Mouse (Mus musculus): Measurements from ENCODE around the gene Rnaseh2c. TPM values are rescaled to one million over a fixed set of nuclear protein-coding genes. Genes with fewer than 3 reads are reported as not detected.

Gene Rnaseh2c
- polyA plus RNA-seq, 1 experiment from 2014 or later, result 174 TPM

DNA sequence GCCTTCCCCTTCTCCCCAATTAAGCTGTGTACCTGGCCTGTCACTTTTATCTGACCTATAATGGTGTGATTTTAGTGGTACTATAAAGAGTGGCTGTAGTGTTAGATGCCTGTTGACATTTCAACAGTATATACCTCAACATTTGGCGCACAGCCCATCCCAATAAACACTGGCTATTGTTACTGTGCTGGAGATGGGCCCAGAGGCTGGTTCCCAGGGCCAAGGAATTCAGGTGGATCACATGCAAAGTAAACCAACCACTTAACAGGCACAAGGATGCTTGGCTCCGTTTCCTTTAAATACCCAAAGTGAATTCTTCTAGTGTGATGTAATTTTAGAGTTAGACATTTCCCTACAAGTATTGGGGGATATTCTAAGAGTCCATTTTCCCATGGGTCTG lies 13.3 kb downstream of the Rnaseh2c start:
- WGBS, result 81% methylated on average over 2 of the region's 2 CpGs
- Histone ChIP-seq H3K4me3 (no peak overlapping the region), H3K36me3 (replicated peaks) (no peaks in the 10 kb centered on the region), H3K4me1 (peaks cover 11% of the 10 kb centered on the region), H3K9me3 (no peaks in the 10 kb centered on the region), H3K27me3 (replicated peaks; ENCODE audit: low read depth, poor library complexity, severe bottlenecking) (no peaks in the 10 kb centered on the region), H3K27ac (replicated peaks) (no peak overlapping the region)
- no peak for DNase-seq (ENCODE audit: low spot score)

DNA sequence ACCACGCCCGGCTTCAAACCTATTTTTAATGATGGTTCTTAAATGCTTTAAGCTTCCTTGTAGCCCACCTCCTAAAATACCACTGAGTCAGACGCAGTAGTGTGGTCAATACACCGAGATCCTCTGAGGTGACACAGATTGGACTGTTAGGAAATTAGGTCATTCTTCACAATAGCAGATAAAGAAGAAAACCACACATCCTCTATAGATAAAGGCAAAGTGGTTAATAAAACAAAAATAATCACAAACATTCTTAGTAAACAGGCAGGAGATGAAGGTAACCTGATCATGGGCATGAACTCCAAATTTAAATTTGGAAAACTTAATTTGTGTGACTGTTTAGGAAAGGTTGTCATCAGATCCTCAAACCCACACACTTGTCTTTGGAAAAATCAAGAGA lies 18.3 kb downstream of the Rnaseh2c start:
- 83% methylated on average over 4 of the region's 4 CpGs for WGBS
- no peaks in the 10 kb centered on the region for H3K27me3 ChIP-seq (replicated peaks; ENCODE audit: low read depth, poor library complexity, severe bottlenecking)

DNA sequence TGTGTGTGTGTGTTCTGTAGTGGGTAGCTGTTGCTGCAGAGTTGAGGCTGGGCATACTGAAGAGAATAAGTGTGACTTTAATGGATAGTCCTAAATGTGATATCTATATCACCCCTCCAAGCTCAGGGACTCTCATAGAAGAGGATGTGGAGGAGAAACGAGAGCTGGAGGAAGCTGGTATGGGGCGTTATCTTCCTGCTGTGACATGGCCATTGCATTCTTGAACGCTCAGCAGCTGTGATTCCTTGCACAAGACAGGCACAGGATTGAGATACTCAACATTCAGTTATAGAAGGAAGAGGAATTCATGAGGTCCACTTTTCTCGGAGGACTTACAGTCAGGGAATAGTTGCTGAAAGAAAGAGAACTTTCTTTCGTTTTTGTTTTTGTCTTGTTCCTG lies 20.2 kb downstream of the Rnaseh2c start:
- DNase-seq (ENCODE audit: low spot score), result no peak
- Histone ChIP-seq H3K9me3 (no peaks in the 10 kb centered on the region), H3K27ac (replicated peaks) (no peak overlapping the region), H3K36me3 (replicated peaks) (no peaks in the 10 kb centered on the region), H3K4me3 (no peak overlapping the region), H3K4me1 (no peaks in the 10 kb centered on the region), H3K27me3 (replicated peaks; ENCODE audit: low read depth, poor library complexity, severe bottlenecking) (no peaks in the 10 kb centered on the region)
- WGBS, result 84% methylated on average over 5 of the region's 5 CpGs

More for the DNA sequence above, 18.3 kb downstream of the Rnaseh2c start:
- Histone ChIP-seq H3K9me3 (no peaks in the 10 kb centered on the region), H3K27ac (replicated peaks) (no peak overlapping the region), H3K4me1 (no peaks in the 10 kb centered on the region), H3K4me3 (no peak overlapping the region), H3K36me3 (replicated peaks) (no peaks in the 10 kb centered on the region)
- no peak for DNase-seq (ENCODE audit: low spot score)

DNA sequence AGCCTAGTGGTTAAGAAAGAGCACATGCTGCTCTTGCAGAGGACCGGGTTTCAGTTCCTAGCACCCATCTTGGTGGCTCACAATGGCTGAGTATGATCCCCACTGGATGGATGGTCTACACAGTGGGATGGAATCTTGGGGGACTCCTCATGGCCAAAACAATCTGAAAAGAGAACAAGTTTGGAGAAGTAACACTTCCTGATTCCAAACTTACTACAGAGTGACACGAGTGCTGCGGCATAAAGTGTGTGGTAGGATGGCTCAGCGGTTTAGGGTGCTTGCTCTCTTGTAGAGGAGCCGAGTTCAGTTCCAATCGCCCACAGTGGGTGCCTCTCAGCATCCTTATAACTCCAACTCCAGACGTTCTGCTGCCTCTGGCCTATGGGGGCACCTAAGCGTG lies 23.6 kb downstream of the Rnaseh2c start:
- no peaks in the 10 kb centered on the region for H3K4me1 ChIP-seq
- H3K36me3 ChIP-seq (replicated peaks), result no peaks in the 10 kb centered on the region
- no peak overlapping the region for H3K4me3 ChIP-seq
- H3K27ac ChIP-seq (replicated peaks), result no peak overlapping the region
- 84% methylated on average over 8 of the region's 8 CpGs for WGBS
- no peaks in the 10 kb centered on the region for H3K27me3 ChIP-seq (replicated peaks; ENCODE audit: low read depth, poor library complexity, severe bottlenecking)
- no peaks in the 10 kb centered on the region for H3K9me3 ChIP-seq
- DNase-seq (ENCODE audit: low spot score), result no peak

DNA sequence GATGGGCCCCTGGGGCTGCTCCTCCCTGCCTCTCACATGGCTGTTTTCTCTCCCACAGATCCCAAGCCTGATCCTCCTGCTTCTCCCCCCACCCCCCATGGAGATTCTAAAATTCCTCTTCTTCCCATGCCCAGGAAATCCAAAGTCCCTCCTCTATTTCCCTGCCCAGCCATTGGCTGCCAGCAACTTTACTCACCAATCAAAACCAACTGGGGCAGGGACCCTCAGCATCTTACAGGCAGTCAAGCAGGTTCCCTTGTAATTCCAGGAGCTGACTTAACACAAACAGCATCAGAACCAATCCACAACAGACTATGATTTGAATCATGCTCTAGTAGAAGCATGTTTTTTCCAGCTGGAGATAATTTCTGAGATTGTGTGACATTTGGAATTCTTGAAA lies 28.2 kb downstream of the Rnaseh2c start:
- no peaks in the 10 kb centered on the region for H3K9me3 ChIP-seq
- no peak overlapping the region for H3K27ac ChIP-seq (replicated peaks)
- no peaks in the 10 kb centered on the region for H3K27me3 ChIP-seq (replicated peaks; ENCODE audit: low read depth, poor library complexity, severe bottlenecking)
- H3K4me3 ChIP-seq, result no peak overlapping the region
- H3K4me1 ChIP-seq, result no peaks in the 10 kb centered on the region
- DNase-seq (ENCODE audit: low spot score), result no peak
- no peaks in the 10 kb centered on the region for H3K36me3 ChIP-seq (replicated peaks)

DNA sequence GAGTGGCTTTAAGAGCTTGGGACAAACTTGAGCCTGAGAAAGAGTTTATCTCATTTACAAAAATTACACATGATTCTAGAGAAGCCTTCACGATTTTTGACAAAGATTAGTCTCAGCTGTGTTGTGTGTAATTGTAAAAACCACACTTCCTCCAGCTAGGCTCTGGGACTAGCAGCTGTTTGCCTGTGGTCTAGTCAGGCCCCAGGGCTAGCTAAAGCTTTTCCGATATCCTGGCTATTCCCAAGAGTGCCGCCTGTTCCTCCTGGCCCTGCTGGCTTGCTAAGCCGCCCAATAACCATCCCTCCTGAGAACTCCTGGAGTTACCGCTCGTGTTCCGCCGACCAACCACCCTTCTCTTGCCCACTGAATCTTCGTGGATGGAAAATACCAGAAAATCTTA lies 30.4 kb downstream of the Rnaseh2c start:
- Histone ChIP-seq H3K27me3 (replicated peaks; ENCODE audit: low read depth, poor library complexity, severe bottlenecking) (no peaks in the 10 kb centered on the region), H3K27ac (replicated peaks) (no peak overlapping the region), H3K4me1 (peaks cover 11% of the 10 kb centered on the region), H3K36me3 (replicated peaks) (no peaks in the 10 kb centered on the region), H3K4me3 (no peak overlapping the region), H3K9me3 (no peaks in the 10 kb centered on the region)
- no peak for DNase-seq (ENCODE audit: low spot score)
- WGBS, result 73% methylated on average over 9 of the region's 9 CpGs

DNA sequence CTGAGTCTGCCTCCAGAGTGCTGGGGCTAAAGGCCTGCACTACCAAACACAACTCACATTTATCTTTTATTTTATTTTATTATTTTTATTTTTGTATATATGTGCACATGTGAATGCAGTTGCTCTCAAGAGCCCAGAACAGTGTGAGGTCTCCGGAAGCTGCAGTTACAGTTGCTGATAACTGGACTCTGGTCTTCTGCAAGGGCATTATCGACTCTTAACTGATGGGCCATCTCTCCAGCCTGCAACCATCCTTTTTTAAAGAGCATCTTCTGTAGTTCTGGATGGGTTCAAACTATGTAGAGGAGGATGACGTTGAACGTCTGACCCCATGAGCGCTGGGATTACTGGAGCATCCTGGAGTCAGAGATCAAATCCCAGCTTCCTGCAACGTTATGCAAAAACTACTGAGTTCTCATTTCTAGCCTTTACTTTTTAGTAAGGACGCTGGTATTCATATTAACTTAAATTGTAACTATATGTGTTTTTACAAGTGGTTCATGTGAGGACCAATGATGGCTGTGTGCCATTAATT lies 34.4 kb downstream of the Rnaseh2c start:
- Histone ChIP-seq H3K4me1 (peaks cover 32% of the 10 kb centered on the region), H3K4me3 (0 out of 2 replicates have a peak overlapping the region, but pooled peaks have one; percentile 75), H3K27me3 (replicated peaks; ENCODE audit: low read depth, poor library complexity, severe bottlenecking) (no peaks in the 10 kb centered on the region), H3K27ac (replicated peaks) (no peak overlapping the region), H3K9me3 (no peaks in the 10 kb centered on the region), H3K36me3 (replicated peaks) (peaks cover 28% of the 10 kb centered on the region)
- 83% methylated on average over 7 of the region's 7 CpGs for WGBS
- DNase-seq (ENCODE audit: low spot score), result no peak

DNA sequence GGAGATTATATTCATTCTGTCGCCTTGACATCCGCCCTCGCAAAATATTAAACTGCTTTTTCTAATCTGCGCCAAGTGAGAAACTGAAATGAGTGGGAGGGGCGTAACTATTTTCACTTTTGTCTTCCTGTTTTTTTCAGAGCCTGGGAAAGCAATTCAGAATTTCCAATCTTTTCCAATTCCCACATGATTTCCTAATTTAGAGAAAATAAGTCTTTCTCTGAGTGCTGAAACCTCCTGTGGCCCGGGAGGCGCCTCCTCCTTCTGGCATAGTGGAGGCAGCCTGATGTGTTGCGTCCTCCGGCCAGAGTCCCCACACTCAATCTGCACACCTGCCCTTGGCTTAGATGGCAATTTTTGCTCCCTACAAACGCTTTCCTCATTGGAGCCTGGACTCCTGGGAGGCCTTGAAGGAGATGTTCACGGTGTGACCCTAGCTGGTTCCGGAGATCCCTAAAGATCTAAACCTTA lies 34.9 kb downstream of the Rnaseh2c start:
- Histone ChIP-seq H3K4me3 (peak overlapping the region; percentile 75), H3K9me3 (no peaks in the 10 kb centered on the region), H3K27me3 (replicated peaks; ENCODE audit: low read depth, poor library complexity, severe bottlenecking) (no peaks in the 10 kb centered on the region), H3K36me3 (replicated peaks) (peaks cover 33% of the 10 kb centered on the region), H3K27ac (replicated peaks) (peak overlapping the region; percentile 96), H3K4me1 (peaks cover 32% of the 10 kb centered on the region)
- 46% methylated on average over 12 of the region's 12 CpGs for WGBS
- no peak for DNase-seq (ENCODE audit: low spot score)

DNA sequence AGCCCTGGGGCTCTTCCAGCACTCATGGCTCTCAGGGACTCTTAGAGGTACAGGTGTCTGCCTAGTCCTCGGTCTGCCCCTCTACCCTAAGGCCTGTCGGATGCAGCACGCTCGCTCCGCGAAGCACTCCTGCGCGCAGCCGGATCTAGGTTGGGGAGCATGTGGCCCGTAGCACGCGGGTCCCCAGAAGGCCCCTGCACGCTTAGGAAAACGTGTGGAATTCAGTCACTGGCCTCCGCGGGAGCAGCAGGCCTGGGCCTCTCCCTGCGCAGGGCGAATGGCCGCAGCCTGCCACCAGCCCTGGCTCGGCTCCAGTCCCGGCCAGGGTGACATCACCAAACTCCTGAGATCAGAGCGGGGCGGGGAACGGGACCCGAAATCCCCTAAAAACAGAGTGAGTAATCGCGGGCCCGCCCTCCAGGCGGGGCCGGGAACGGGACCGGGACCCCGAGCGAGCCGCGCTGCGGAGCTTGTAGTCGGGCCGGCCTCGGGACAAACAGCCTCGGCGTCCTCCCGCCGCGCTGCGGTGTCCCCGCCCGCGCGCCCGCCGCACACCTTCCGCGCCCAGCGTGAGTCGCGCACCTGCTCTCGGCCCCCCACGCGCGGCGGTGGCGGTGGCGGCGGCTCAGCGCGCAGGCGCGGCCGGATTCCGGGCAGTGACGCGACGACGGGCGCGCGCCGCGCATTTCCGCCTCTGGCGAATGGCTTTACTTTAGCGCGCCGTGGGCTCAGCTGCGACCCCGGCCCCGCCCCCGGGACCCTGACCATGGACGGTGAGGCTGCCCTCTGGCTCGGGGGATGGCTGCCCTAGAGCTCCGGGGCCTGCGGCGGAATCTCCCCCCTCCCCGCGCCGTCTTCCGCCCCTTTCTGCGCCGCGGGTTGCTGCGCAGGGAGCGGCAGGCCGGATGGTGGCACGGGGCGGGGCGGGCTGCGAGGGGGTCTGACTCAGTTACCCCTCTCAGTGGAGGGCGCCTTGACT lies 35.7 kb downstream of the Rnaseh2c start, which contains the start of gene Rela:
Rela (plus strand) TSS at position 415 of the 979 bp plus-strand sequence.
- Histone ChIP-seq H3K9me3 (no peaks in the 10 kb centered on the region), H3K4me1 (peaks cover 32% of the 10 kb centered on the region), H3K4me3 (peak within 1 kb of the TSS; percentile 75), H3K27me3 (replicated peaks; ENCODE audit: low read depth, poor library complexity, severe bottlenecking) (no peaks in the 10 kb centered on the region), H3K27ac (replicated peaks) (peak within 1 kb of the TSS; percentile 96), H3K36me3 (replicated peaks) (peaks cover 40% of the 10 kb centered on the region)
- WGBS, result under 1% methylated on average over 107 of the region's 109 CpGs
- peak; percentile 89 for DNase-seq (ENCODE audit: low spot score)

DNA sequence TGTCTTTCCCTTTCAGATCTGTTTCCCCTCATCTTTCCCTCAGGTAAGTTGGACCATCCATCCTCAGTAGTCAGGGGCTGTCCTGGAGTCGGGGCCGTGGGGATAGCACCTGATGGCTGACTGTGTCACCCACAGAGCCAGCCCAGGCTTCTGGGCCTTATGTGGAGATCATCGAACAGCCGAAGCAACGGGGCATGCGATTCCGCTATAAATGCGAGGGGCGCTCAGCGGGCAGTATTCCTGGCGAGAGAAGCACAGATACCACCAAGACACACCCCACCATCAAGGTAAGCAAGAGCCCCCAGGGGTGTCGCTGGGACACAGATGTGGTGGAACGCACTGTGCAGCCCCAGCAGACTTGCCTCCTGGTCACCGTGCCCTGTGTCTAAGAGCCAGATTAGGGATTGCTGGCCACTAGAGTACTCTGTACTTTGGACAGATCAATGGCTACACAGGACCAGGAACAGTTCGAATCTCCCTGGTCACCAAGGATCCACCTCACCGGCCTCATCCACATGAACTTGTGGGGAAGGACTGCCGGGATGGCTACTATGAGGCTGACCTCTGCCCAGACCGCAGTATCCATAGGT lies 36.8 kb downstream of the Rnaseh2c start:
- no peak for DNase-seq (ENCODE audit: low spot score)
- Histone ChIP-seq H3K27ac (replicated peaks) (peak overlapping the region; percentile 96), H3K9me3 (no peaks in the 10 kb centered on the region), H3K36me3 (replicated peaks) (peaks cover 51% of the 10 kb centered on the region), H3K4me1 (peaks cover 32% of the 10 kb centered on the region), H3K4me3 (peak overlapping the region; percentile 75), H3K27me3 (replicated peaks; ENCODE audit: low read depth, poor library complexity, severe bottlenecking) (no peaks in the 10 kb centered on the region)
- 92% methylated on average over 18 of the region's 18 CpGs for WGBS

DNA sequence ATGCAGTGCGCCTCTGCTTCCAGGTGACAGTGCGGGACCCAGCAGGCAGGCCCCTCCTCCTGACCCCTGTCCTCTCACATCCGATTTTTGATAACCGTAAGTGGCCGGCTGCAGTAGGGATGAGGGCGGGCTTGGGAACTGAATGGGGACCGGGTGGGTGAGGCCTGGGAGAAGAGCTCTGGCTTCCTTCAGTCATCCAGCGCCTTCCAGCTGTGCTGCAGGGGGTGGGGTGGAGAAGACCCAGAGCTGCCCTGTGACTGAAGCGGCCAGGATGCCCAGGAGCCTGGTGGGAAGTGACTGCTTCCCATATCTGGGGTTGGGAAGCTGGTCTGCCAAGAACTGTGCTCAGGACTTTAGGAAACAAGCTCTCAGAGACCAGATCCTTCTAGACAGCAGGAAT lies 38.7 kb downstream of the Rnaseh2c start:
- Histone ChIP-seq H3K4me1 (peaks cover 32% of the 10 kb centered on the region), H3K27ac (replicated peaks) (no peak overlapping the region), H3K4me3 (no peak overlapping the region), H3K9me3 (no peaks in the 10 kb centered on the region), H3K27me3 (replicated peaks; ENCODE audit: low read depth, poor library complexity, severe bottlenecking) (no peaks in the 10 kb centered on the region), H3K36me3 (replicated peaks) (peaks cover 68% of the 10 kb centered on the region)
- no peak for DNase-seq (ENCODE audit: low spot score)
- WGBS, result 74% methylated on average over 9 of the region's 9 CpGs

DNA sequence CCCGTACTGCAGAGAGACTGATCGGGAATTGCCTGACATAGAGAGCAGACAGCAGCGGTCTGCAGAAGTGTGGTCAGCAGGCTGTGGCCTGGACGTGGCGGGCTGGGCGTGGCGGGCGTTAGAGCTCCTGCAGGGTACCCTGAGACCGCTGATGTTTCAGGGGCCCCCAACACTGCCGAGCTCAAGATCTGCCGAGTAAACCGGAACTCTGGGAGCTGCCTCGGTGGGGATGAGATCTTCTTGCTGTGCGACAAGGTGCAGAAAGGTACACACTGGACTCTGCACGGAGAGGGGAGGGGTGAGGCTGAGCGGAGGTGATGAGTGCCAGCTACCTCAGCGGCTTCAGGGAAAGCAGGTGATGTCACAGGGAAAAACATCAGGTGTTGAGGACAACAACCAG lies 39.3 kb downstream of the Rnaseh2c start:
- H3K9me3 ChIP-seq, result no peaks in the 10 kb centered on the region
- no peaks in the 10 kb centered on the region for H3K27me3 ChIP-seq (replicated peaks; ENCODE audit: low read depth, poor library complexity, severe bottlenecking)
- no peak overlapping the region for H3K4me3 ChIP-seq
- no peak for DNase-seq (ENCODE audit: low spot score)
- H3K4me1 ChIP-seq, result peaks cover 32% of the 10 kb centered on the region
- WGBS, result 92% methylated on average over 17 of the region's 17 CpGs
- peaks cover 75% of the 10 kb centered on the region for H3K36me3 ChIP-seq (replicated peaks)
- H3K27ac ChIP-seq (replicated peaks), result no peak overlapping the region
